Mouse (Mus musculus): ENCODE results near the gene Stag3. TPM values are rescaled to one million over a fixed set of nuclear protein-coding genes. Genes with fewer than 3 reads are reported as not detected.

The Stag3 gene
- 1 to 10 TPM in 1 of 2 experiments, under 1 TPM in 1; 0.37 to 1.3 TPM for total RNA-seq (2021)
- long read RNA-seq, experiment 1, partial matches to known transcripts: 0 of 1 reads
- long read RNA-seq, experiment 1, other reads (novel, unspliced or antisense): 1 of 1 reads
- long read RNA-seq, experiment 2: 0 reads

GRCm38 (mm10) chr5:138279585-138280424, at the start of gene Stag3, which contains the start of the genes Gm43720 and Gpc2:
Gene Stag3, plus strand, starts transcription at chr5:138280240.
Gene Gm43720, minus strand, starts transcription at chr5:138279958.
Gene Gpc2, minus strand, starts transcription at chr5:138280005.
- DNase-seq (ENCODE audit: low spot score in 2 of 2): peak; percentile 53 to 60

- no peak for DNase-seq (ENCODE audit: low spot score in 2 of 2)
Measured at GRCm38 (mm10) chr5:138233778-138234177, 46.3 kb upstream of the Stag3 start.

DNA sequence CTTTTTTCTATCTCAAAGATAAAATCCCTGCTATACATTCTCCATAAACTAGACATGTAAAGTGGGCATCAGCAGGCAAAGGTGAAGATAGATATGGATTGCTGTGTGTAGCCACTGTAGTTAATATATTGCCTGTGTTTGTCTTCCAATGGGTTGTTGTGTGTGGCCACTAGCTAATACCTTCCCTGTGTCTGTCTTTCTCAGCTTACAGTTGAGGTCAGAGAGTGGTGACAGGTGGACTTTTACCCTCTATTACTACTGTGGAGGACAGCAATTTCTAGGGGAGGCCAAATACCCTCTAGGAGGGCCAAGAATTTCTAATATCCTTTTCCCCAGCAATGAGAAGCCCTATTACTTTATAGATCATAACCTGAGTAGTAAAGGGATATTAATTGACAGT, 45.8 kb upstream of the Stag3 start:
- DNase-seq (ENCODE audit: low spot score in 2 of 2): no peak

GRCm38 (mm10) chr5:138241511-138241910, 38.5 kb upstream of the Stag3 start:
- no peak for DNase-seq (ENCODE audit: low spot score in 2 of 2)

- no peak for DNase-seq (ENCODE audit: low spot score in 2 of 2)
Measured at GRCm38 (mm10) chr5:138251144-138251543, 28.9 kb upstream of the Stag3 start.

GRCm38 (mm10) chr5:138253061-138253460, 27.0 kb upstream of the Stag3 start:
- no peak for DNase-seq (ENCODE audit: low spot score in 2 of 2)

DNA sequence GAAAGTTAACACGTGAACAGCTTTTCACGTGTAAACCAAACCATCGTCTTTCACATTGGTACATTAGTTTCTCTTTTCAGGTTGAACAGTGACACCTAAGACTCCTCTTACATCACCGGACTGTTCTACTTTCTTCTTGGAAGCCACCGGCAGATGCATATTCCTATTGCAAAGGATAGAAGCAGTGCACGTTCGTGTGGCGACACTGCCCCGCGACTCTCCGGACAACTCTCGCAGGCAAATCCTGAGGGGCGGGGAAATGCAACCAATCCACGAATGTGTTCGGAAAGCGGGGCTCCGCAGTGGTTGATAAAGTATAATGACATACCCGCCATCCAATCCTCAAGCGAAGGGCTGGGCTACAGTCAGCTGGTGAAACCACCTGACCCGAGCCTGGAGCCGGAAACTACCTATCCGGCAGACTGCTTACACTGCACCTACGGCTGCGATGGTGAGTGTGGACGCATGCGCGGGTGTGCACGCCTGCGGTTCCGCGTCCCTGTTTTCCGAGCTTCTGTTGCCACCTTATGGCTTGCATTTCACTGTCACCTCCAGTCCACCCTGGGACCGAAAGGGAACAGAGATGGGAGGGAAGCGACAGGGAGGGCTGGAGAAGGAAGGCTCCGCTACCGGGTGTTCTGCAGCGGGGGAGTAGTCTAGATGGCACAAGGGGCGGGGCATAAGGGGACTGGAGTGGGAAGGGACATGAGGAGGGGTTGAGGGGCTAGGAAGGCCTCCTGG, 24.5 kb upstream of the Stag3 start, which contains the start of gene Lamtor4:
Lamtor4 (plus strand) TSS at position 130 of the 741 bp plus-strand sequence.
- peak; percentile 94 for DNase-seq (ENCODE audit: low spot score in 2 of 2)

GRCm38 (mm10) chr5:138256094-138256467, 24.0 kb upstream of the Stag3 start:
- DNase-seq (ENCODE audit: low spot score in 2 of 2): no peak

DNA sequence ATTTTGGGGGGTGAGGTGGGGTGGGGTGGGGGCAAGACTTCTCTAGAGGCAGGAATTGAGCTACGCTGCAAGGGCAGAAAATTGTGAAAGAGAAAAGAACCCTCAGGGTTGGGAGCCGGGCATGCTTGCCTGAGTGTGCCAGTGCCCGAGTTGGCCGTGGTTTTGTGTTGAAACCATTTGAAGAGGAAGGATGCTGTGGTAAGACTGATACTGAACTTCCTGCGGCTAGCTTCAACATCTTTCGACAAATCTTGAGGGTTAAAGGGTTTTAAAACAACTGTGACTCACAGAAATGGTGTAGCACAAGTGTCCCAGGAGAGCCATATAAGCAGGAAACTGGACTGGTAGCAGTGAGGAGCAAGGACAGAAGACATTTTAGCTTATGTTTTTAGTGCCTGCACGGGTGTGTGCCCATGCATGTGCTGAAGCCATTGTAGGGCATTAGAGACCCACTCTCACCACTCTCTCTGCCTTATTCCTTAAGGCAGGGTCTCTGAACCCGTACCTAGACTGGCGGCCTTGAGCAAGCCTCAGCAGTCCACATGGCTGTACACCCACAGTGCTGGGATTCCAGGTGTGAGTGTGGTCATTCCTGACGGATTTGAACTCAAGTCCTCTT, 23.0 kb upstream of the Stag3 start:
- no peak for DNase-seq (ENCODE audit: low spot score in 2 of 2)

- DNase-seq (ENCODE audit: low spot score in 2 of 2): no peak
Measured at GRCm38 (mm10) chr5:138257585-138257978, 22.5 kb upstream of the Stag3 start.

DNA sequence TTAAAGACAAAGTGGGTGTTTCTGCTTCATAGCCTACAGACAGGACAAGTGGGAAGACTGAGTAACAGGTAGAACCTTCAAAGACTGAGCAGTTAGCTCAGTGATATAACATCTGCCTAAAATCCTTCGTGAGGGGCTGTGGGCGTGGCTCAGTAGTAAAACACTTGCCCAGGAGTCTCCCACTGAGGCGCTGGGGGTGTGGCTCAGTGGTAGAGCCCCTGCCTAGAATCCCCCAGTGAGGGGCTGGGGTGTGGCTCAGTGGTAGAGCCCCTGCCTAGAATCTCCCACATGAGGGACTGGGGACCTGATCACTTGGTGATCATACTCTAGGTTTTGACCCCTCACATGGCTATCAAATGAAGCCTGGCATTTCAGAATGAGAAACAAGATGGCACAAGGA, 22.0 kb upstream of the Stag3 start:
- DNase-seq (ENCODE audit: low spot score in 2 of 2): no peak

- no peak for DNase-seq (ENCODE audit: low spot score in 2 of 2)
Measured at GRCm38 (mm10) chr5:138258542-138258941, 21.5 kb upstream of the Stag3 start.

- no peak for DNase-seq (ENCODE audit: low spot score in 2 of 2)
Measured at GRCm38 (mm10) chr5:138258993-138259392, 21.0 kb upstream of the Stag3 start.

- no peak for DNase-seq (ENCODE audit: low spot score in 2 of 2)
Measured at GRCm38 (mm10) chr5:138260051-138260450, 20.0 kb upstream of the Stag3 start.

DNA sequence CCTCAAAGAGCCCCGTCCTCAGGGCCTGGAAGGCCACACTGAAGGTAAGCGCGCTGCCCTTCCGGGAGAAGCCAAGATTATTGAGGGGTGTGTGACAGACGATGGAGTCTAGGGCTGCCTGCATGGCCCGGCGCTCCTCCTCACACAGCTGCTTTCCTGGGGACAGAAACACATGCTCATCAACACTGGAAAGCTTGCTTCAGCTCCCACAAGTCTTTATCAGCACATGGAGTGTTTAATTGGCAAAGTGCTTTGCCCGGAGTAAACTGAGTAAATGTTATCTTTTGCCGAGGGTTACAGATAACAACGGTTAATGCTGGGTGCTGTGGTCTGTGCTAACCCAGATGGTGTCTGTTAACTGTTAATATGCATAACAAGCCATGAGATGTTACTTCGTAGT, 19.2 kb upstream of the Stag3 start:
- no peak for DNase-seq (ENCODE audit: low spot score in 2 of 2)

DNA sequence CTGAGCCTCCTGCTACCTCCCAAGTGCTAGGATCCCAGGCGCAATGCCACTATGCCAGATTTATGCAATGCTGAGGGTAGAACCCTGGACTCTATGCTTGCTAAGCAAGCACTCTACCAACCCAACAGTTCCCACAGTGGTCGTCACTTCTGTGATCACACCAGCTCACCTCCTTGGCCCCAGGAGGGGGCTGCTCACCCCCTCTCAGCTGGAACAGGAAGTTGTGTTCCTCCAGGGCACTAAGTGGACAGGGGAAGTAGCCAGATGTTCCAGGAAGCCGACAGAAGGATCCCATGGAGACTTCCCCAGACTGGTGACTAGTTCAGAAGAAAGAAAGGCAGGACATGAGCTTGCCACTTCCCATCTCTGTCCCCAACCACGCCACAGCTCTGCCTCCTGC, 18.0 kb upstream of the Stag3 start:
- no peak for DNase-seq (ENCODE audit: low spot score in 2 of 2)

DNA sequence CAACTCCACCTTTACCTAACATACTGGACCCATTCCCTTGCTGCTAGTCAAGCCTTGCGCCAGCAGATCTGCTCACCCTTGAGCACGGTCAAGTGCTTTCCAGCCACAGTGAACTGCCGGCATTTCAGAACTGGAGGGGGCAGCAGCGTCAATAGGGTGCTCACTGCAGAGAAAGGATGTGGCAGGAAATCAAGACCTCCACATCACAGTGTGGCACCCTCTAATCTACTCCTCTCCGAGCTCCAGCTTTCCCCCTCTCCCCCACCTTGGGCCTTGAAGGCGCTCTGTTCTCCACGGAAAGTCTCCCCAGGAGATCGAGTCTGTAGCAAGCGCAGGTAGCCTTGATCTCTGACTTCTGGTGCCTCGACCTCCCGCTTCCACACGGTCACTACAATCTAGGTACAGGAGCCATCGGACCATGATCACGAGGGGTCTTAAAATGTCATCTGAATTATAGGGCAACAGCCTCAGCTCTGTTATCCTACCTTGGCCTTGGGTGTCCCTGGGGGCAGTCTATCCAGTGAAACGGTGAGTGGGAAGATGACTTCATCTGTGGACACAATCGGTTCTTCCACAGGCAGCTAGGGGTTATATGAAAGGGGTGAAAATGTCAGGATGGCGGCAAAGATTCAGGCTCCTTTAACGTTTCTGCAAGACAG, 17.3 kb upstream of the Stag3 start:
- no peak for DNase-seq (ENCODE audit: low spot score in 2 of 2)

- peak; percentile 90 to 94 for DNase-seq (ENCODE audit: low spot score in 2 of 2)
Measured at GRCm38 (mm10) chr5:138263260-138264206, 16.5 kb upstream of the Stag3 start, which contains the start of gene BC037034. Gene BC037034, minus strand, starts transcription at chr5:138264033.

DNA sequence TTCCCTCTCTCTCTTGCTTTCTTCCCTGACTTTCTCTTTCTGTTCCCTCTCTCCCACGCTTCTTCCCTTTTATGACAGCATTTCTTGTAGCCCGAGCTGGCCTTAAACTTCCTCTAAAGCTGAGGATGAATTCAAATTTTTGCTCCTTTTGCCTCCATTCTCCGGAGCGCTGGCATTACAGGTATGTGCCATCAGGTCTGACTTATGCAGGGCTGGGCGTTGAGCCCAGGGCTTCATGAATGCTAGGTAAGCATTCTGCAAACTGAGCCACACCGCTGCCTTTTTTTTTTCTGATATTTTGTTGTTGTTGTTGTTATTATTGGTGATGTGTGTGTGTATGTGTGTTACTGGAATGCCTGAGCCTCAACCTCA, 15.8 kb upstream of the Stag3 start:
- DNase-seq (ENCODE audit: low spot score in 2 of 2): no peak

DNA sequence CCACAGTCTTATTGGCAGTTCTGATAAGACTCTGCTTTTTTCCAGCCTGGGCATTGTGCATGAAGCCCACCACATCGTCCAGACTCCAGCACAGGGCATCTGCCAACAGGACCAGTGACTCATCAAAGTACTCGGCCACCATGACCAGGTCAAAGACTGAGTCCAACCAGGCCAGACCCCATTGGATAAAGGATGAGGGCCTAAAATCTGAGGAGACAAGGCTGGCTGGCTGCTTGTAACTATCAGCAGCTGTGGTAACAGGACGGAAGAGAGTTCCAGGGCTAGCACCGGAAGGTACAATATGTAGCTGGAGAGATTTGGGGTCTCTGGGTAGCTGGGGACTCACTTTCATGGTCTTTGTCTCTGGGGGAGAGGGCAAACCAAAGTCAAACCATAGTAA, 14.3 kb upstream of the Stag3 start:
- DNase-seq (ENCODE audit: low spot score in 2 of 2): no peak
